Mouse (Mus musculus): ENCODE measurements at regions not wholly inside any gene's neighbourhood (a gene's known extent, or its start where the extent isn't known, plus 50 kb on each side); places are given as distances from the start of the nearest gene placed in this dataset.

- DNase-seq (ENCODE audit: low read depth) = peak; percentile 37
These were observed 313.7 kb downstream of the Arl4a start for GRCm38 (mm10) chr12:39724172-39724571.

GRCm38 (mm10) chr12:39715120-39715519 is 322.7 kb downstream of the Arl4a start:
- DNase-seq (ENCODE audit: low read depth) = no peak

GRCm38 (mm10) chr12:39714169-39714794 is 323.5 kb downstream of the Arl4a start:
- DNase-seq (ENCODE audit: low read depth) = no peak

GRCm38 (mm10) chr12:39711807-39712206 is 326.0 kb downstream of the Arl4a start:
- DNase-seq (ENCODE audit: low read depth) = no peak

- DNase-seq (ENCODE audit: low read depth) = no peak
These were observed 328.0 kb downstream of the Arl4a start for GRCm38 (mm10) chr12:39709850-39710249.

- no peak for DNase-seq (ENCODE audit: low read depth)
These were observed 340.6 kb downstream of the Arl4a start for GRCm38 (mm10) chr12:39697182-39697581.

- no peak for DNase-seq (ENCODE audit: low read depth)
These were observed 342.5 kb downstream of the Arl4a start for GRCm38 (mm10) chr12:39695322-39695721.

GRCm38 (mm10) chr12:39692043-39692442 is 345.8 kb downstream of the Arl4a start:
- no peak for DNase-seq (ENCODE audit: low read depth)

- DNase-seq (ENCODE audit: low read depth) = no peak
These were observed 352.4 kb downstream of the Arl4a start for GRCm38 (mm10) chr12:39685399-39685798.

- DNase-seq (ENCODE audit: low read depth) = no peak
These were observed 355.7 kb downstream of the Arl4a start for GRCm38 (mm10) chr12:39682121-39682520.

GRCm38 (mm10) chr12:39675608-39676007 is 362.2 kb downstream of the Arl4a start:
- DNase-seq (ENCODE audit: low read depth) = no peak

- DNase-seq (ENCODE audit: low read depth) = no peak
These were observed 370.1 kb downstream of the Arl4a start for GRCm38 (mm10) chr12:39667701-39668100.

- peak; percentile 37 for DNase-seq (ENCODE audit: low read depth)
These were observed 372.4 kb downstream of the Arl4a start for GRCm38 (mm10) chr12:39665448-39665847.

- no peak for DNase-seq (ENCODE audit: low read depth)
These were observed 377.4 kb downstream of the Arl4a start for GRCm38 (mm10) chr12:39660420-39660819.

GRCm38 (mm10) chr12:39656606-39657005 is 381.2 kb downstream of the Arl4a start:
- no peak for DNase-seq (ENCODE audit: low read depth)

- no peak for DNase-seq (ENCODE audit: low read depth)
These were observed 388.9 kb downstream of the Arl4a start for GRCm38 (mm10) chr12:39648952-39649351.

- no peak for DNase-seq (ENCODE audit: low read depth)
These were observed 391.3 kb downstream of the Arl4a start for GRCm38 (mm10) chr12:39646556-39646955.

GRCm38 (mm10) chr12:39645581-39645980 is 392.2 kb downstream of the Arl4a start:
- DNase-seq (ENCODE audit: low read depth) = no peak

GRCm38 (mm10) chr12:39639246-39639645 is 398.6 kb downstream of the Arl4a start:
- DNase-seq (ENCODE audit: low read depth) = no peak

- DNase-seq (ENCODE audit: low read depth) = no peak
These were observed 403.5 kb downstream of the Arl4a start for GRCm38 (mm10) chr12:39634337-39634736.

GRCm38 (mm10) chr12:39621266-39621665 is 416.6 kb downstream of the Arl4a start:
- DNase-seq (ENCODE audit: low read depth) = no peak

GRCm38 (mm10) chr12:39605289-39605688 is 432.5 kb downstream of the Arl4a start:
- DNase-seq (ENCODE audit: low read depth) = no peak

GRCm38 (mm10) chr12:39604723-39605122 is 433.1 kb downstream of the Arl4a start:
- DNase-seq (ENCODE audit: low read depth) = no peak

- DNase-seq (ENCODE audit: low read depth) = no peak
These were observed 443.1 kb downstream of the Arl4a start for GRCm38 (mm10) chr12:39594726-39595125.
